Mouse (Mus musculus): ENCODE results near the gene Sox10. TPM values are rescaled to one million over a fixed set of nuclear protein-coding genes. Genes with fewer than 3 reads are reported as not detected.

The Sox10 gene
- polyA plus RNA-seq (2016; fragmentation: Nextera tagmentation; extraction: Ambion mirVana), result 21.1 and 21.7 TPM in 2 replicates

DNA sequence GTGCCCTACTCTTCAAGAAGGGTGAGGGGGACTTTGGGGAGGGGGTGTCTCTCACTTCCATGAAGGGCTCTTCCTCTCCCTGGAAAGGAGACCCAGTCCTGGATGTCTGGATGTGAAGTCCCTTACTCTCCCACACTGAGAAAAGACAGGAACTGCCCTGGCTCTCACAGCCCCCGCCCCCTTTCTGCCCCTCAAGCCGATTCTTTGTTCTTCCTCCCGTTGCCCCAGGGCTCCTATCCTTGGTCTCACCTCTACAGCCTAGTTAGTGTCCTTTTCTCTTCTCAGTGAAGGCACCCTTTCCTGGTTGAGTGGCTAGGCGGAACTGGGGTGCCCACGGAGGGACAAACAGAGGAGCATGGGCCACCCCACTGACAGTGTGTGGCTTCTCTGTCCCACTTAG lies at the start of gene Sox10:
Gene Sox10, minus strand, starts transcription at position 101 of the 400 bp plus-strand sequence.
- no peak for ATAC-seq (ENCODE audit: insufficient number of reproducible peaks, insufficient read depth, low FRiP score, low TSS enrichment)
- Histone ChIP-seq H3K27me3 (peaks cover 61% of the 10 kb centered on the region), H3K4me3 (peak within 1 kb of the TSS; percentile 33), H3K4me2 (replicated peaks) (peak within 1 kb of the TSS; percentile 39), H3K4me1 (peaks cover 18% of the 10 kb centered on the region), H3K9ac (peak within 1 kb of the TSS; percentile 40; the same call in 1 of the 2 replicates), H3K9me3 (no peaks in the 10 kb centered on the region), H3K36me3 (no peaks in the 10 kb centered on the region), H3K27ac (peak within 1 kb of the TSS; percentile 52)
- 31% methylated on average over 5 of the region's 5 CpGs for WGBS

DNA sequence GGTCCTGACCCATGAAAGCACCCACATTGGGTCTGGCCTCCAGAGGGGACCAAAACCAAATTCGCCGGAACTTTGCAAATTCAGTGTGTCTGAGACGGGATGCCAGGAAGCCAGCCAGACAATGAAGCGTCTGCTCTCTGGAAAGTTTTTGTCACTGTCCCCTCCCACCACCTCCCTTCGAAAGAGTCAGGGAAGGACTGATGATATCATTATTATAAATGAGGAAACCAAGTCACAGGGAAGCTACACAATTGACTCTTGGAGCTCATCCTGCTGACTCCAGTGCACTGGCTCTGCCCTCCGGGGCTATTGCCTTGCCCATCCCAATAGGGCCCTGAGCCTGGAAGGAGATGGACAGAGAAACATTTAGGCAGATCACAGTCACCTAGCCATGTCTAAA lies 48.6 kb upstream of the Sox10 start:
- no peaks in the 10 kb centered on the region for H3K36me3 ChIP-seq
- H3K27ac ChIP-seq, result 0 out of 2 replicates have a peak overlapping the region, but pooled peaks have one; percentile 23
- 77% methylated on average over 6 of the region's 6 CpGs for WGBS

DNA sequence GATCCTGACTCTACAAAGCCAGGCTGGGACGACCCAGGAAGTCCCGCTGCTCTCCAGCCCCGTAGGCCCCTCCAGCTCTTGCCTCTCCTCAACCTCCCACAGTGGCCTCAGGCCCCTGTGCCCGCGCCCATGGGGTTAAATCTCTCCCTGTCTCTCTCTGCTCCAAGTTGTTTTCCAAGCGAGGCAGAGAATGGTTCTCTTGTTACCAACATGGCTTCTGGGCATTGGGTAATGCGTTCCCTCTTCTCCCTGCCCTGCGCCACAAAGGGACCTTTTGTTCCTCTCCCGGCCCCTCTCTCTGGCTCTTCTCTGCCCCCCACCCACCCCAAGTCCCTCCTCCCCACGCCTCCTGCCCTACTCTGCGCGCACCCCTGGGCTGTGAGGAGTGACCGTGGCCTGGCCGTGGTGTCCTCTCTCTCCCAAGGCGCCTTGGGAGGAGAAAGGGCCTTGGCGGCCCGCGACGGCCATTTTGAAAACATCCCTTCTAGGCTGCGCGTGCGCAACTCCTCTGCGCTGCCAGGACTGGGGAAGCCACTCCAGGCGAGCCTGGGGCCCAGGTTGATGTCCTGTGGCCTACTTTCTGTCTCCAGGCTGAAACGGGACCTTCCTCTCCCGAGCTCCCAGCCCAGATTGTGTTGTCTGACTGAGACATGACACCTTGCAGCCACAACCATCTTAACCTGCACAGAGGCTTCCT lies 47.9 kb upstream of the Sox10 start:
- WGBS, result 51% methylated on average over 26 of the region's 26 CpGs
- H3K4me1 ChIP-seq, result 0 out of 2 replicates have a peak, but pooled peaks cover 2% of the 10 kb centered on the region
- H3K4me3 ChIP-seq, result no peak overlapping the region
- no peak overlapping the region for H3K4me2 ChIP-seq (replicated peaks)
- peak; percentile 67; the same call in 1 of the 2 replicates for ATAC-seq (ENCODE audit: insufficient number of reproducible peaks, insufficient read depth, low FRiP score, low TSS enrichment)
- no peaks in the 10 kb centered on the region for H3K36me3 ChIP-seq
- H3K27ac ChIP-seq, result peak overlapping the region; percentile 66; the same call in 1 of the 2 replicates
- no peak overlapping the region for H3K9ac ChIP-seq
- H3K27me3 ChIP-seq, result no peaks in the 10 kb centered on the region
- H3K9me3 ChIP-seq, result no peaks in the 10 kb centered on the region

More for the DNA sequence above, 48.6 kb upstream of the Sox10 start:
- Histone ChIP-seq H3K4me3 (no peak overlapping the region), H3K9ac (no peak overlapping the region), H3K9me3 (no peaks in the 10 kb centered on the region), H3K27me3 (no peaks in the 10 kb centered on the region), H3K4me2 (replicated peaks) (no peak overlapping the region), H3K4me1 (0 out of 2 replicates have a peak, but pooled peaks cover 2% of the 10 kb centered on the region)
- ATAC-seq (ENCODE audit: insufficient number of reproducible peaks, insufficient read depth, low FRiP score, low TSS enrichment), result no peak

DNA sequence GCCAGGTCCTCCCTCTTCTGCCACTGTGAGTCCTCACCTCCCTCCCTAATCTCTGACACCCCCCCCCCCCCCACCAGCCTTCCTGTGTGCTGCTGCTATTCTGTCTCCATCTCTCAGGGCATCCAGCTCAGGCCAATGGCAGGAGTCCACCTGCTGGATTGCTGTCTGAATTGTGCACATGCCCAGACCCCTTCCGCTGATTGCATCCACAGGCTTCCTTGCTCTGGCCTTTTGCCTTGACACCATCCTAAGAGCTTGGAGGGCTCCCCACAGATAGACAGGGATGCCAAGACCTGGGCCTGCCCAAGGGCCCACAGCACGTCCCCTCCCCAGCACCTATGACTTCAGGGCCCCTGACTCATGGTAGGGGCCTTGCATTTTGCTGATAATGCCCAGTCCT lies 45.3 kb upstream of the Sox10 start:
- Histone ChIP-seq H3K36me3 (no peaks in the 10 kb centered on the region), H3K9ac (no peak overlapping the region), H3K4me2 (replicated peaks) (no peak overlapping the region), H3K27me3 (no peaks in the 10 kb centered on the region), H3K27ac (0 out of 2 replicates have a peak overlapping the region, but pooled peaks have one; percentile 18), H3K4me1 (0 out of 2 replicates have a peak, but pooled peaks cover 2% of the 10 kb centered on the region), H3K4me3 (no peak overlapping the region), H3K9me3 (no peaks in the 10 kb centered on the region)
- WGBS, result 71% methylated on average over 2 of the region's 2 CpGs
- ATAC-seq (ENCODE audit: insufficient number of reproducible peaks, insufficient read depth, low FRiP score, low TSS enrichment), result no peak

DNA sequence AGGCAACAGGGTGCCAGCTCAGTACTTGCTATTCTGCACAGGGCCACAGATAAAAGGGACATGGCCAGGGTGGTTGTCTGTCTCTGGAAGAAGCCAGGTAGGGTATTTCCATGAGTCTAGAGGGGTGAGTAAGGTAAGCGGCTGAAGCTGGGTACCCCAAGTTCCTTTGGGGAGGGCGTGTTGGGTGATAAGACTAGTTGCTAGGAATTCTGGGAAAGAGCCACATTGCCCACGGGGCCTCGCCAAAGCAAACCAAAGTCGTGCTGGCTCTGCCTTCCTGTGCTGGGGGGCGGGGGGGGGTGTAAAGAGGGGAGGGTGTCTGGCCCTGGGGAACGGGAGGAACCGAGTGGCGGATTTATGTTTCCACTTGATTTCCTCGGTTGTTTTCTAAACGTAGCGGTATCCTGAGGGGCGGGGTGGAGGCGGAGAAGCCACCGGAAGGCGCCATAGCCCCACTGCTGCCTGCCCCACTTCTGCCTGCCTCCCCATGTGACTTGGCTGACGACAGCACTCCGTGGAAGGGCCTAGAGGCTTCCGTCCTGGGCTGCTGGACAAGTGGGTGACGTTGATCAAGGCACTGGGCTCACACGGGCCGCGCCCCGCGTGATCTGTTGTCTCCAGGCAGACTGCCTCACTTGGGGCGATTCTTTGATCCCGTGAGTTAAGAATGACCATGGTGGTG lies 43.9 kb upstream of the Sox10 start:
- H3K4me3 ChIP-seq, result no peak overlapping the region
- H3K4me2 ChIP-seq (replicated peaks), result no peak overlapping the region
- no peaks in the 10 kb centered on the region for H3K36me3 ChIP-seq
- H3K27ac ChIP-seq, result no peak overlapping the region
- no peaks in the 10 kb centered on the region for H3K27me3 ChIP-seq
- WGBS, result 80% methylated on average over 27 of the region's 27 CpGs
- no peaks in the 10 kb centered on the region for H3K9me3 ChIP-seq
- H3K4me1 ChIP-seq, result 0 out of 2 replicates have a peak, but pooled peaks cover 2% of the 10 kb centered on the region
- ATAC-seq (ENCODE audit: insufficient number of reproducible peaks, insufficient read depth, low FRiP score, low TSS enrichment), result no peak
- H3K9ac ChIP-seq, result no peak overlapping the region

DNA sequence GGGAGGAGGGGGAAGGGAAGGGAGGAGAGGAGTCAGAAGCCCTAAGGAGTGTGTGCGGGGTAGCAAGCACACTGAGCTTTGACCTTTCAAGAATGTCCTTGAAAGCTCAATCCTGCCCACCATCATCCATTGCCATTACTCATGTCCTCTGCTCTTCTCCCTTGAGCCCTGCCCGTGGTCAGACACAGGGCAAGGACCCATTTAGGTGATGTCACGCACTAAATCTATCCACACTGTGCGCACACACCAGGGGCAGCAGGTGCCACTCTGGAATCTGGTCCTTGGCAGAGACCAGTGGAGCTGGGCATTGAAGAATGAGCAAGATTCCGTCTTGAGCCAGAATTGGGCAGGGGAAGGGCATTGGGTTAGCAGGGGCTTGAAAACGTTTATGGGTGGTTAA lies 43.2 kb upstream of the Sox10 start:
- Histone ChIP-seq H3K9ac (no peak overlapping the region), H3K4me1 (0 out of 2 replicates have a peak, but pooled peaks cover 2% of the 10 kb centered on the region), H3K4me2 (replicated peaks) (no peak overlapping the region), H3K27ac (no peak overlapping the region), H3K9me3 (no peaks in the 10 kb centered on the region), H3K27me3 (no peaks in the 10 kb centered on the region), H3K4me3 (no peak overlapping the region), H3K36me3 (no peaks in the 10 kb centered on the region)
- no peak for ATAC-seq (ENCODE audit: insufficient number of reproducible peaks, insufficient read depth, low FRiP score, low TSS enrichment)
- WGBS, result 82% methylated on average over 6 of the region's 6 CpGs

DNA sequence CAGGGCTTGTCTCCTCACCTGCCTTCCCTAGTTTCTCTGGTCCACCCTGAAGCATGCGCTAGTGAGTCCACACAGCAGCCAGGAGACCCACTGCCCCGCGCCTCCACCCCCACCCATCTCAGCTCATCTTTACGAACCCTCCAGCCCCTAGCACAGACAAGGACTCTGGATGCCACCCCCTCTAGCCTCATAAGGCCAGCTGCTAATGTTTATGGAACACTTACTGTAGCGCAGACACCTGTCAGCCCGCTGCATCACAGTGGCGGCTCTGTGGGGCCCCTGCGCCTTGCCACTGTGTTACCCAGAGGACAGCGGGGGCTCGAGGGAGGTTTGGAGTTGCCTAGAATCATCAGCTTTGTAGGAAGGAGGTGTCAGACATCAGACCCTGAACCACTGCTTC lies 37.5 kb upstream of the Sox10 start:
- Histone ChIP-seq H3K9ac (no peak overlapping the region), H3K9me3 (no peaks in the 10 kb centered on the region), H3K4me3 (no peak overlapping the region), H3K4me2 (replicated peaks) (no peak overlapping the region), H3K4me1 (peaks cover 19% of the 10 kb centered on the region), H3K27ac (peak overlapping the region; percentile 58), H3K36me3 (no peaks in the 10 kb centered on the region), H3K27me3 (0 out of 2 replicates have a peak, but pooled peaks cover 3% of the 10 kb centered on the region)
- 38% methylated on average over 10 of the region's 10 CpGs for WGBS
- ATAC-seq (ENCODE audit: insufficient number of reproducible peaks, insufficient read depth, low FRiP score, low TSS enrichment), result 0 out of 2 replicates have a peak, but pooled peaks have one; percentile 18

DNA sequence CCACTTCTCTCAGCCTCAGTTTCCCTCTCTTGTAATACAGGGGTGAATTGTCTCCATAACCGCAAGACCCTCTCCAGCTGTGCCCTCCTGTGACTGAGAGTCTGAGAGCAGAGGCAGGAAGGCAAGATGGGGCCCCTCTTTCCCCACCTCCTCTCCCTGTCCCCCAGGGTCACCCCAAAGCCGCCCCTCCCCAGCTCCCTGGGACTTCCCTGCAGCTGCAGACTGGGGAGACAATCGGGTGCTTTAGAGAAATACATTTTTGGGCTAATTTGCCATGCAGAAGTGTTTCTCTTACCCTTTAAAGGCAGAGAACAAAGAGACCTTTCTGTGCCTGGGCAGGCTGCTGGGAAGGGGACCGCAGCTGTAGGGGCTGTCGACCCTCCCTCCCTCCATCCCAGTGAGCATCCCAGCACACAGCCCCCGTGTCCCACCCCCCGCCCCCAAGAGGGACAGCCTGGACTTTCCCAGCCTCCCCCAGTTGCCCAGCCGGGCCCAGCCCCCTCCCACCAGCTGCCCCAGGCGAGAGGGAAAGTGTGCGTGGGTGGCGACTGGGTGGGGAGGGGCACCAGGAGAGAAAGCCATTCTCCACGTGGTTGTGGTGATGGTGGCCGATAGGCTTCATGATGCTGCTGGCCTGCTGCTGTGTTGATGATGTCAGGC lies 36.6 kb upstream of the Sox10 start:
- Histone ChIP-seq H3K4me2 (replicated peaks) (peak overlapping the region; percentile 37), H3K27ac (peak overlapping the region; percentile 83), H3K4me3 (no peak overlapping the region), H3K4me1 (peaks cover 19% of the 10 kb centered on the region), H3K9me3 (no peaks in the 10 kb centered on the region), H3K27me3 (0 out of 2 replicates have a peak, but pooled peaks cover 3% of the 10 kb centered on the region), H3K36me3 (no peaks in the 10 kb centered on the region), H3K9ac (0 out of 2 replicates have a peak overlapping the region, but pooled peaks have one; percentile 7)
- ATAC-seq (ENCODE audit: insufficient number of reproducible peaks, insufficient read depth, low FRiP score, low TSS enrichment), result peak; percentile 41
- 10% methylated on average over 13 of the region's 13 CpGs for WGBS

DNA sequence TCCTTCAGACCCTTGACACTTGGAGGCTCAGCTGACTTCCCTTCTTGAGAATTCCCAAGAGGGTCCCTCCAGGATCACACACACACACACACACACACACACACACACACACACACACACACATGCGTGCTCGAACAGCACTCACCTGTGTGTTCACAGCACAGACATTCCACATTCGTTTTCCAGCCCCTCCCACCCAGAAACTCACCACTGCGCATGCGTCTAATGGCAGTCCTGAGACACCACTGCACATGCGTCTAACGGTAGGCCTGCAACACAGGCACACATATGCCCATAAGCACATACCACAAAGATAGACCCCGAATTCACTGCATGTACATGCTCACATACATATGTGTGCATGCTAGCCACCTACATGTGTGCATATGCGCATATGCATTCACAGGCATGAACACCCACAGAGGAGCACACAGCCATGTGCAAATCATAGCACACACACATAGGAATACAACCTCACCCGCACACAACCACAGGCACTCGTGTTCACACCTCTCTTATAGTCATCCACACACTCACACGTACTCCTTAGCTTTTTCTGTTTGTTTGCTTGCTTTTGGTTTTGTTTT lies 34.4 kb upstream of the Sox10 start:
- Histone ChIP-seq H3K9me3 (no peaks in the 10 kb centered on the region), H3K4me1 (peaks cover 19% of the 10 kb centered on the region), H3K9ac (no peak overlapping the region), H3K4me3 (no peak overlapping the region), H3K27ac (no peak overlapping the region), H3K4me2 (replicated peaks) (no peak overlapping the region), H3K27me3 (0 out of 2 replicates have a peak, but pooled peaks cover 3% of the 10 kb centered on the region), H3K36me3 (no peaks in the 10 kb centered on the region)
- 88% methylated on average over 12 of the region's 12 CpGs for WGBS
- no peak for ATAC-seq (ENCODE audit: insufficient number of reproducible peaks, insufficient read depth, low FRiP score, low TSS enrichment)

DNA sequence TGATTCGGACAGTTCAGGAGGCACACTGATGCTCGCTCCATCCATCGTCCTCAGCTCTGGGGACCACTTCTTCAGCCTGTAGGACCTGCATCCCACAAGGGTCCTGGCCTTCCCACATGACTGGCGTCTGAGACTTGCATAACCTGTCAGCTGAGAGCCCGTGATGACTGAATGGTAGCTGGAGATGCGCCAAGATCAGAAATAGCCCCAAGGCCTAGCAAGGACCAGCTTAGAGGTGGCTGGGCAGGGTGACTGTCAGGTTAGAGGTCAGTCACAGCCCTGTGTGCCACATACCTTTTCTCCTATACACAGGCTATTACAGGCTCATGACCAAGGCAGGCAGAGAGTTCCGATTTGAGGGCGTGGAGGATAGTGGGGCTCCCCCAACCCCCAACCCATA lies 30.5 kb upstream of the Sox10 start:
- Histone ChIP-seq H3K27ac (no peak overlapping the region), H3K27me3 (no peaks in the 10 kb centered on the region), H3K36me3 (no peaks in the 10 kb centered on the region), H3K4me1 (peaks cover 16% of the 10 kb centered on the region), H3K9ac (no peak overlapping the region), H3K4me2 (replicated peaks) (no peak overlapping the region), H3K9me3 (no peaks in the 10 kb centered on the region), H3K4me3 (no peak overlapping the region)
- WGBS, result 78% methylated on average over 8 of the region's 8 CpGs
- no peak for ATAC-seq (ENCODE audit: insufficient number of reproducible peaks, insufficient read depth, low FRiP score, low TSS enrichment)

DNA sequence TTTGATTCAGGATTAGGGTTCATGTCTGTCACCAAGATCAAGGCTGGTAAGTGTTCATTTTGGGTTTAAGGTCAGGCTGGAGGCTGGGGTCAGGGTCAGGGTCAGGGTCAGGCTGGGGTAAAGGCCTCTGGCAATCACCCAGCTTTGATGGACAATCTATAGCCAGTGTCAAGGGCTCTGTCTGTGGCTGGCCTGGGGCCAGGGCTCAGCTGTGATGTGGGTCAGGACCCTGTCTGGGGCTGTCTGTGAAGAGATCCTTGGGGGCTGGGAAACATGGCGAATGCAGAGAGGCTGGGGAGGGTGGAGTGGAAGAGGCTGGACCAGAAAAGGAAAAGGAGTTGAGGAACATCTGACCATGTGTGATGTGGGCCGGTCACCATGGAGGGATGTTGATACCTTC lies 29.9 kb upstream of the Sox10 start:
- no peaks in the 10 kb centered on the region for H3K9me3 ChIP-seq
- H3K36me3 ChIP-seq, result no peaks in the 10 kb centered on the region
- H3K27me3 ChIP-seq, result no peaks in the 10 kb centered on the region
- H3K4me3 ChIP-seq, result no peak overlapping the region
- 60% methylated on average over 2 of the region's 2 CpGs for WGBS
- H3K9ac ChIP-seq, result no peak overlapping the region
- no peak overlapping the region for H3K4me2 ChIP-seq (replicated peaks)
- ATAC-seq (ENCODE audit: insufficient number of reproducible peaks, insufficient read depth, low FRiP score, low TSS enrichment), result no peak
- H3K27ac ChIP-seq, result no peak overlapping the region
- H3K4me1 ChIP-seq, result peaks cover 16% of the 10 kb centered on the region

Measured in embryonic facial prominence, embryonic 12.5 days (tissue).